Mouse (Mus musculus) midbrain, embryonic 10.5 days (tissue): ENCODE data around the gene Opalin. TPM values are rescaled to one million over a fixed set of nuclear protein-coding genes. Genes with fewer than 3 reads are reported as not detected.

ENCODE experiments used
- DNase-seq: peaks from one replicate; pipeline ENCODE4 v3.0.0-alpha.2; 2017; ENCODE audit warnings: low spot score
- H3K27ac ChIP-seq: fragments of 300-500 bp; sonication (generic); replicated peaks from 2 replicates; pipeline ENCODE4 v1.5.1; 2016; ENCODE audit warnings: mild to moderate bottlenecking
- H3K27me3 ChIP-seq: fragments of 300-500 bp; sonication (generic); 2 replicates; pipeline ENCODE4 v1.6.1; 2016; ENCODE audit warnings: low read depth, mild to moderate bottlenecking; ENCODE audit not compliant: poor library complexity, severe bottlenecking
- H3K36me3 ChIP-seq: fragments of 300-500 bp; sonication (generic); 2 replicates; pipeline ENCODE4 v1.6.1; 2016; ENCODE audit warnings: mild to moderate bottlenecking, moderate library complexity
- H3K4me1 ChIP-seq: fragments of 300-500 bp; sonication (generic); 2 replicates; pipeline ENCODE4 v1.6.1; 2016
- H3K4me3 ChIP-seq: fragments of 300-500 bp; sonication (generic); 2 replicates; pipeline ENCODE4 v1.5.1; 2016; ENCODE audit warnings: mild to moderate bottlenecking, moderate library complexity
- H3K9me3 ChIP-seq: fragments of 300-500 bp; sonication (generic); replicated peaks from 2 replicates; pipeline ENCODE4 v1.6.1; 2016; ENCODE audit warnings: mild to moderate bottlenecking
- WGBS: fragments of 180-500 bp; shearing (Covaris S2); methylation state at CpG from one replicate; pipeline ENCODE4 v1.1.7; 2016; 5-methylcytosine and 5-hydroxymethylcytosine counted together
- polyA plus RNA-seq: library from polyadenylated mRNA; unstranded; fragments of >200 nt; fragmentation: Nextera tagmentation; extraction: Ambion mirVana; gene quantifications from 2 replicates; pipeline ENCODE4 v1.2.1, GENCODE M21; 2016

Opalin gene
- polyA plus RNA-seq, 1 experiment from 2014 or later: not detected

- peaks cover 23% of the 10 kb centered on the region for H3K4me1 ChIP-seq
- no peaks in the 10 kb centered on the region for H3K36me3 ChIP-seq
- H3K9me3 ChIP-seq: no peaks in the 10 kb centered on the region
- WGBS: 91% methylated on average over 8 of the region's 8 CpGs
- no peak overlapping the region for H3K27ac ChIP-seq
- peaks cover 40% of the 10 kb centered on the region for H3K27me3 ChIP-seq
- H3K4me3 ChIP-seq: no peak overlapping the region
- DNase-seq: no peak
These were observed 24.5 kb upstream of the Opalin start for GRCm38 (mm10) chr19:41101390-41101789.

- H3K4me3 ChIP-seq: no peak overlapping the region
- no peak overlapping the region for H3K27ac ChIP-seq
- H3K36me3 ChIP-seq: no peaks in the 10 kb centered on the region
- DNase-seq: no peak
- H3K9me3 ChIP-seq: no peaks in the 10 kb centered on the region
- H3K27me3 ChIP-seq: peaks cover 38% of the 10 kb centered on the region
- H3K4me1 ChIP-seq: peaks cover 23% of the 10 kb centered on the region
- 94% methylated on average over 7 of the region's 7 CpGs for WGBS
These were observed 23.9 kb upstream of the Opalin start for GRCm38 (mm10) chr19:41100863-41101262.

GRCm38 (mm10) chr19:41097038-41097437 lies 20.1 kb upstream of the Opalin start:
- Histone ChIP-seq H3K36me3 (no peaks in the 10 kb centered on the region), H3K4me3 (no peak overlapping the region), H3K4me1 (peaks cover 23% of the 10 kb centered on the region), H3K9me3 (no peaks in the 10 kb centered on the region), H3K27ac (no peak overlapping the region), H3K27me3 (peaks cover 34% of the 10 kb centered on the region; the same call in 1 of the 2 replicates)
- DNase-seq: no peak
- WGBS: 53% methylated on average over 4 of the region's 4 CpGs

- Histone ChIP-seq H3K36me3 (no peaks in the 10 kb centered on the region), H3K4me1 (peaks cover 11% of the 10 kb centered on the region), H3K27me3 (peaks cover 51% of the 10 kb centered on the region), H3K27ac (no peak overlapping the region), H3K4me3 (no peak overlapping the region), H3K9me3 (no peaks in the 10 kb centered on the region)
- no peak for DNase-seq
- 88% methylated on average over 2 of the region's 2 CpGs for WGBS
These were observed 15.0 kb upstream of the Opalin start for GRCm38 (mm10) chr19:41091901-41092300.

GRCm38 (mm10) chr19:41089833-41090232 lies 12.9 kb upstream of the Opalin start:
- Histone ChIP-seq H3K36me3 (no peaks in the 10 kb centered on the region), H3K27me3 (peaks cover 52% of the 10 kb centered on the region), H3K4me1 (peaks cover 6% of the 10 kb centered on the region), H3K9me3 (no peaks in the 10 kb centered on the region), H3K4me3 (no peak overlapping the region), H3K27ac (no peak overlapping the region)
- DNase-seq: peak; percentile 70
- WGBS: 13% methylated on average over 5 of the region's 5 CpGs

GRCm38 (mm10) chr19:41088491-41088890 lies 11.6 kb upstream of the Opalin start:
- 48% methylated on average over 18 of the region's 18 CpGs for WGBS
- H3K4me1 ChIP-seq: peaks cover 6% of the 10 kb centered on the region
- peaks cover 52% of the 10 kb centered on the region for H3K27me3 ChIP-seq
- DNase-seq: no peak
- no peaks in the 10 kb centered on the region for H3K36me3 ChIP-seq
- no peaks in the 10 kb centered on the region for H3K9me3 ChIP-seq
- H3K27ac ChIP-seq: no peak overlapping the region
- no peak overlapping the region for H3K4me3 ChIP-seq

- WGBS: 64% methylated on average over 4 of the region's 4 CpGs
- Histone ChIP-seq H3K4me3 (no peak overlapping the region), H3K27ac (no peak overlapping the region), H3K27me3 (peaks cover 54% of the 10 kb centered on the region), H3K9me3 (no peaks in the 10 kb centered on the region), H3K36me3 (no peaks in the 10 kb centered on the region), H3K4me1 (peaks cover 6% of the 10 kb centered on the region)
- no peak for DNase-seq
These were observed 11.0 kb upstream of the Opalin start for GRCm38 (mm10) chr19:41087901-41088300.

- 13% methylated on average over 2 of the region's 2 CpGs for WGBS
- Histone ChIP-seq H3K9me3 (no peaks in the 10 kb centered on the region), H3K4me3 (no peak overlapping the region), H3K27ac (no peak overlapping the region), H3K4me1 (peaks cover 12% of the 10 kb centered on the region), H3K36me3 (no peaks in the 10 kb centered on the region), H3K27me3 (peaks cover 48% of the 10 kb centered on the region)
- peak; percentile 72 for DNase-seq
These were observed 9.8 kb upstream of the Opalin start for GRCm38 (mm10) chr19:41086700-41087099.

GRCm38 (mm10) chr19:41086289-41086688 lies 9.4 kb upstream of the Opalin start:
- Histone ChIP-seq H3K27me3 (peaks cover 46% of the 10 kb centered on the region), H3K4me1 (peaks cover 17% of the 10 kb centered on the region), H3K36me3 (no peaks in the 10 kb centered on the region), H3K27ac (no peak overlapping the region), H3K9me3 (no peaks in the 10 kb centered on the region), H3K4me3 (no peak overlapping the region)
- WGBS: 82% methylated on average over 6 of the region's 6 CpGs
- no peak for DNase-seq

- WGBS: 93% methylated on average over 14 of the region's 14 CpGs
- no peak overlapping the region for H3K27ac ChIP-seq
- H3K36me3 ChIP-seq: no peaks in the 10 kb centered on the region
- H3K9me3 ChIP-seq: no peaks in the 10 kb centered on the region
- DNase-seq: no peak
- H3K4me3 ChIP-seq: no peak overlapping the region
- H3K4me1 ChIP-seq: peaks cover 24% of the 10 kb centered on the region
- peaks cover 32% of the 10 kb centered on the region for H3K27me3 ChIP-seq
These were observed 6.7 kb upstream of the Opalin start for GRCm38 (mm10) chr19:41083646-41084045.

- H3K4me1 ChIP-seq: peaks cover 19% of the 10 kb centered on the region
- WGBS: 49% methylated on average over 3 of the region's 3 CpGs
- peak overlapping the region; percentile 74 for H3K27ac ChIP-seq
- H3K27me3 ChIP-seq: peaks cover 14% of the 10 kb centered on the region
- no peaks in the 10 kb centered on the region for H3K9me3 ChIP-seq
- H3K36me3 ChIP-seq: no peaks in the 10 kb centered on the region
- peak; percentile 37 for DNase-seq
- H3K4me3 ChIP-seq: no peak overlapping the region; the same call in 1 of the 2 replicates
These were observed 4.7 kb upstream of the Opalin start for GRCm38 (mm10) chr19:41081589-41081988.

GRCm38 (mm10) chr19:41073746-41074455 lies 3.0 kb downstream of the Opalin start:
- 90% methylated on average over 14 of the region's 14 CpGs for WGBS
- no peaks in the 10 kb centered on the region for H3K9me3 ChIP-seq
- no peaks in the 10 kb centered on the region for H3K27me3 ChIP-seq
- H3K4me3 ChIP-seq: no peak overlapping the region
- H3K4me1 ChIP-seq: no peaks in the 10 kb centered on the region
- H3K27ac ChIP-seq: no peak overlapping the region
- H3K36me3 ChIP-seq: no peaks in the 10 kb centered on the region
- no peak for DNase-seq

- H3K36me3 ChIP-seq: no peaks in the 10 kb centered on the region
- H3K4me1 ChIP-seq: no peaks in the 10 kb centered on the region
- no peaks in the 10 kb centered on the region for H3K27me3 ChIP-seq
- no peak overlapping the region for H3K27ac ChIP-seq
- peak; percentile 86 for DNase-seq
- no peak overlapping the region for H3K4me3 ChIP-seq
- no peaks in the 10 kb centered on the region for H3K9me3 ChIP-seq
- 9% methylated on average over 8 of the region's 8 CpGs for WGBS
These were observed 5.4 kb downstream of the Opalin start for GRCm38 (mm10) chr19:41071500-41071899.
